27 mouse cellular contexts compared by ENCODE assay signal in the genomic region with DNA sequence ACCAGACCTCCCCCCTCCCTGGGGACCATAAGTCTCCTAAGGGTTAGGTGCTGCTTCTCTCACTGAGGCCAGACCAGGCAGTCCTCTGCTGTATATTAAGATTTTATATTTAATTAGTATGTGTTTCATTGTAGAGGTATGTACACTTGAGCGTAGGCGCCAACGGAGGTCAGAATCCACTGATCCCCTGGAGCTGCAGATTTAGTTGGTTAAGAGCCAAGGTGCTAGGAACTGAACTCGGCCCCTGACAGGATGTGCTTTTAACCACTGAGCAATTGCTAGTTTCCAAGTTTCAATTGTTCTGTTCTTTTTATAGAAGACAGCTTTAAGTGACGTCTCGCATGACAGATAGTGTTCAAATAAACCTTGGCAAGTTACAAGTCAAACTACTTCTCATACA. TPM values are rescaled to one million over a fixed set of nuclear protein-coding genes. Genes with fewer than 3 reads are reported as not detected.
DNase-seq lines count a peak whose midpoint lies in the region; ATAC-seq and TF ChIP-seq lines count a peak whose summit lies in the region.
"Had no signal": no experiment of that assay in that cellular context is flagged by ENCODE, and none has a peak within 500 bp of the region (broad histone marks: within the 10 kb centered on the region; RNA-seq: fewer than 3 reads in every experiment).

No protein-coding gene starts in this region.

- no peaks in the 10 kb centered on the region for H3K79me2 ChIP-seq in heart, adult 2 months (replicated peaks; ENCODE audit: control insufficient read depth, insufficient read depth, low read length)

- H3K9me3 ChIP-seq in forebrain, embryonic 10.5 days, result peaks cover 7% of the 10 kb centered on the region; the same call in 1 of the 2 replicates
- H3K9me3 ChIP-seq in forebrain, embryonic 11.5 days (ENCODE audit: control insufficient read depth, low read length), result no peaks in the 10 kb centered on the region
- H3K9me3 ChIP-seq in heart, embryonic 13.5 days, result 0 out of 2 replicates have a peak, but pooled peaks cover 5% of the 10 kb centered on the region
- H3K9me3 ChIP-seq in intestine, embryonic 16.5 days (ENCODE audit: control insufficient read depth, low read length), result no peaks in the 10 kb centered on the region
- H3K9me3 ChIP-seq in intestine, postnatal 0 days (ENCODE audit: control insufficient read depth), result no peaks in the 10 kb centered on the region
- H3K9me3 ChIP-seq in lung, embryonic 16.5 days (ENCODE audit: control insufficient read depth, low read length), result no peaks in the 10 kb centered on the region
- no peaks in the 10 kb centered on the region for H3K9me3 ChIP-seq in lung, postnatal 0 days (ENCODE audit: low read length)
- H3K9me3 ChIP-seq: hindbrain, embryonic 13.5 days; liver, embryonic 12.5 days had no signal

- TF ChIP-seq POLR2A in heart, adult 2 months (IDR thresholded peaks at IDR 0.05; ENCODE audit: insufficient read depth, low read depth, low read length), result no peak

- 0 out of 2 replicates have a peak overlapping the region, but pooled peaks have one; percentile 40 for H3K27ac ChIP-seq in forebrain, embryonic 10.5 days
- H3K27ac ChIP-seq in forebrain, embryonic 11.5 days (ENCODE audit: low read depth, low read length), result no peak overlapping the region
- peak overlapping the region; percentile 61 for H3K27ac ChIP-seq in heart, embryonic 13.5 days (replicated peaks)
- no peak overlapping the region for H3K27ac ChIP-seq in heart, adult 2 months
- H3K27ac ChIP-seq in intestine, embryonic 16.5 days (ENCODE audit: low read length), result peak overlapping the region; percentile 13; the same call in 1 of the 2 replicates
- no peak overlapping the region for H3K27ac ChIP-seq in intestine, postnatal 0 days (ENCODE audit: low read depth, low read length)
- H3K27ac ChIP-seq in lung, embryonic 16.5 days (ENCODE audit: low read length), result peak overlapping the region; percentile 81
- no peak overlapping the region for H3K27ac ChIP-seq in lung, postnatal 0 days (ENCODE audit: low read length)
- H3K27ac ChIP-seq: liver, embryonic 12.5 days had no signal

- no peak overlapping the region for H3K4me3 ChIP-seq in forebrain, embryonic 10.5 days
- H3K4me3 ChIP-seq in forebrain, embryonic 11.5 days (ENCODE audit: low read depth, low read length), result no peak overlapping the region
- H3K4me3 ChIP-seq in heart, embryonic 13.5 days, result no peak overlapping the region
- no peak overlapping the region for H3K4me3 ChIP-seq in heart, adult 2 months
- no peak overlapping the region for H3K4me3 ChIP-seq in intestine, embryonic 16.5 days (ENCODE audit: low read length)
- no peak overlapping the region for H3K4me3 ChIP-seq in intestine, postnatal 0 days (ENCODE audit: low read depth, low read length)
- H3K4me3 ChIP-seq in lung, embryonic 16.5 days (ENCODE audit: low read length), result no peak overlapping the region
- no peak overlapping the region for H3K4me3 ChIP-seq in lung, postnatal 0 days (ENCODE audit: low read depth, low read length)
- H3K4me3 ChIP-seq: erythroblast, embryonic 14.5 days; hindbrain, embryonic 13.5 days; liver, embryonic 12.5 days had no signal

- ATAC-seq in forebrain, embryonic 11.5 days (replicated peaks; ENCODE audit: low FRiP score), result no peak
- no peak for ATAC-seq in heart, embryonic 13.5 days (ENCODE audit: extremely low read depth, insufficient number of reproducible peaks, low FRiP score, low TSS enrichment)
- no peak for ATAC-seq in intestine, embryonic 16.5 days
- ATAC-seq in intestine, postnatal 0 days, result no peak
- ATAC-seq in lung, embryonic 16.5 days (ENCODE audit: low read depth), result peak; percentile 18; the same call in 1 of the 2 replicates
- no peak; the same call in 1 of the 2 replicates for ATAC-seq in lung, postnatal 0 days
- ATAC-seq: liver, embryonic 12.5 days; liver, postnatal 0 days had no signal

- H3K9ac ChIP-seq in forebrain, embryonic 11.5 days (ENCODE audit: low read length), result no peak overlapping the region
- no peak overlapping the region for H3K9ac ChIP-seq in heart, embryonic 13.5 days
- no peak overlapping the region for H3K9ac ChIP-seq in heart, adult 2 months (ENCODE audit: low read depth, low read length)
- no peak overlapping the region for H3K9ac ChIP-seq in intestine, embryonic 16.5 days (ENCODE audit: low read depth, low read length)
- H3K9ac ChIP-seq in intestine, postnatal 0 days (ENCODE audit: low read depth, low read length), result no peak overlapping the region
- H3K9ac ChIP-seq in lung, embryonic 16.5 days (ENCODE audit: low read length), result no peak overlapping the region
- no peak overlapping the region for H3K9ac ChIP-seq in lung, postnatal 0 days (replicated peaks; ENCODE audit: low read depth)
- H3K9ac ChIP-seq: hindbrain, embryonic 13.5 days; liver, embryonic 12.5 days; liver, postnatal 0 days had no signal

- peaks cover 13% of the 10 kb centered on the region; the same call in 1 of the 2 replicates for H3K36me3 ChIP-seq in forebrain, embryonic 10.5 days (replicated peaks)
- no peaks in the 10 kb centered on the region for H3K36me3 ChIP-seq in forebrain, embryonic 11.5 days (ENCODE audit: control insufficient read depth, insufficient read depth, low read length)
- H3K36me3 ChIP-seq in heart, embryonic 13.5 days, result 0 out of 2 replicates have a peak, but pooled peaks cover 2% of the 10 kb centered on the region
- H3K36me3 ChIP-seq in heart, adult 2 months (ENCODE audit: control insufficient read depth, insufficient read depth, low read length), result no peaks in the 10 kb centered on the region
- no peaks in the 10 kb centered on the region for H3K36me3 ChIP-seq in intestine, embryonic 16.5 days (ENCODE audit: control insufficient read depth, insufficient read depth, low read length)
- no peaks in the 10 kb centered on the region for H3K36me3 ChIP-seq in intestine, postnatal 0 days (ENCODE audit: control insufficient read depth, insufficient read depth)
- no peaks in the 10 kb centered on the region for H3K36me3 ChIP-seq in lung, embryonic 16.5 days (ENCODE audit: control insufficient read depth, insufficient read depth, low read length)
- H3K36me3 ChIP-seq in lung, postnatal 0 days (ENCODE audit: insufficient read depth, low read length), result no peaks in the 10 kb centered on the region
- H3K36me3 ChIP-seq: G1E; liver, embryonic 12.5 days had no signal

- 91% methylated on average over 6 of the region's 6 CpGs for WGBS in forebrain, embryonic 10.5 days
- 89% methylated on average over 6 of the region's 6 CpGs for WGBS in forebrain, embryonic 11.5 days
- 42% methylated on average over 6 of the region's 6 CpGs for WGBS in heart, embryonic 13.5 days
- 30% methylated on average over 6 of the region's 6 CpGs for WGBS in heart, adult 2 months
- WGBS in intestine, embryonic 16.5 days, result 73% methylated on average over 6 of the region's 6 CpGs
- 77% methylated on average over 6 of the region's 6 CpGs for WGBS in intestine, postnatal 0 days
- 33% methylated on average over 6 of the region's 6 CpGs for WGBS in lung, embryonic 16.5 days
- 32% methylated on average over 6 of the region's 6 CpGs for WGBS in lung, postnatal 0 days

- TF ChIP-seq EP300 in heart, adult 2 months (IDR thresholded peaks at IDR 0.05; ENCODE audit: insufficient read depth, low read depth, low read length), result no peak
- no peak for TF ChIP-seq EP300 in lung, postnatal 0 days (IDR thresholded peaks at IDR 0.05)

- DNase-seq in forebrain, embryonic 10.5 days (ENCODE audit: extremely low spot score, low spot score), result no peak
- no peak for DNase-seq in forebrain, embryonic 11.5 days (ENCODE audit: low spot score)
- DNase-seq in heart, adult 2 months, result no peak
- no peak for DNase-seq in lung, postnatal 0 days (ENCODE audit: low spot score)
- DNase-seq: adrenal gland, adult 8-10 months; cerebellum, adult 2 months; cerebellum, postnatal 14 days; gastrocnemius, postnatal 36 days; kidney, adult 2 months; kidney, postnatal 10 days; layer of hippocampus, postnatal 36 days; left cerebral cortex, postnatal 4 days; liver, postnatal 0 days; midbrain, embryonic 14.5 days; right cerebral cortex, adult 18-20 months; spleen, adult 18-20 months; thymus, adult 18-20 months; thymus, postnatal 25 days had no signal

- no peak overlapping the region for H3K4me2 ChIP-seq in forebrain, embryonic 11.5 days (ENCODE audit: low read depth, low read length, severe bottlenecking)
- H3K4me2 ChIP-seq in heart, embryonic 13.5 days, result no peak overlapping the region
- no peak overlapping the region for H3K4me2 ChIP-seq in intestine, embryonic 16.5 days (ENCODE audit: low read depth, low read length)
- no peak overlapping the region for H3K4me2 ChIP-seq in intestine, postnatal 0 days (replicated peaks; ENCODE audit: low read depth)
- no peak overlapping the region for H3K4me2 ChIP-seq in lung, embryonic 16.5 days (ENCODE audit: low read depth, low read length)
- H3K4me2 ChIP-seq in lung, postnatal 0 days (replicated peaks; ENCODE audit: low read depth, low read length), result no peak overlapping the region
- H3K4me2 ChIP-seq: hindbrain, embryonic 13.5 days; liver, embryonic 12.5 days had no signal

- intact Hi-C loops in heart, adult 2 months (cut with DNase I), result loop anchor here (5.0 kb wide), 1 partner anchor 34 kb away; no protein-coding TSS in a partner anchor

- TF ChIP-seq CTCF in heart, adult 2 months (IDR thresholded peaks at IDR 0.05), result no peak
- TF ChIP-seq CTCF in intestine, postnatal 0 days (IDR thresholded peaks at IDR 0.05; ENCODE audit: low read depth), result no peak
- TF ChIP-seq CTCF in lung, postnatal 0 days (IDR thresholded peaks at IDR 0.05), result no peak

- H3K27me3 ChIP-seq in forebrain, embryonic 10.5 days (ENCODE audit: poor library complexity, severe bottlenecking), result no peaks in the 10 kb centered on the region
- no peaks in the 10 kb centered on the region for H3K27me3 ChIP-seq in forebrain, embryonic 11.5 days (ENCODE audit: control insufficient read depth, insufficient read depth, low read length)
- no peaks in the 10 kb centered on the region for H3K27me3 ChIP-seq in heart, embryonic 13.5 days (replicated peaks)
- no peaks in the 10 kb centered on the region for H3K27me3 ChIP-seq in heart, adult 2 months (ENCODE audit: control insufficient read depth, insufficient read depth, low read length)
- no peaks in the 10 kb centered on the region for H3K27me3 ChIP-seq in intestine, embryonic 16.5 days (replicated peaks; ENCODE audit: control insufficient read depth, insufficient read depth, low read length)
- H3K27me3 ChIP-seq in intestine, postnatal 0 days (replicated peaks; ENCODE audit: control insufficient read depth, insufficient read depth, low read length), result no peaks in the 10 kb centered on the region
- no peaks in the 10 kb centered on the region for H3K27me3 ChIP-seq in lung, embryonic 16.5 days (ENCODE audit: control insufficient read depth, insufficient read depth, low read depth, low read length)
- no peaks in the 10 kb centered on the region for H3K27me3 ChIP-seq in lung, postnatal 0 days (replicated peaks; ENCODE audit: insufficient read depth, low read length)
- H3K27me3 ChIP-seq: hindbrain, embryonic 13.5 days; liver, embryonic 12.5 days had no signal

- H3K4me1 ChIP-seq in forebrain, embryonic 10.5 days, result peaks cover 17% of the 10 kb centered on the region
- 0 out of 2 replicates have a peak, but pooled peaks cover 3% of the 10 kb centered on the region for H3K4me1 ChIP-seq in forebrain, embryonic 11.5 days (replicated peaks; ENCODE audit: control insufficient read depth, insufficient read depth, low read length)
- H3K4me1 ChIP-seq in heart, embryonic 13.5 days, result peaks cover 69% of the 10 kb centered on the region
- peaks cover 4% of the 10 kb centered on the region for H3K4me1 ChIP-seq in heart, adult 2 months (ENCODE audit: control insufficient read depth, insufficient read depth, low read length)
- H3K4me1 ChIP-seq in intestine, embryonic 16.5 days (ENCODE audit: control insufficient read depth, insufficient read depth, low read length), result peaks cover 29% of the 10 kb centered on the region
- no peaks in the 10 kb centered on the region for H3K4me1 ChIP-seq in intestine, postnatal 0 days (replicated peaks; ENCODE audit: control insufficient read depth, insufficient read depth, low read length)
- peaks cover 43% of the 10 kb centered on the region for H3K4me1 ChIP-seq in lung, embryonic 16.5 days (replicated peaks; ENCODE audit: control insufficient read depth, insufficient read depth, low read length)
- peaks cover 26% of the 10 kb centered on the region; the same call in 1 of the 2 replicates for H3K4me1 ChIP-seq in lung, postnatal 0 days (ENCODE audit: insufficient read depth, low read depth, low read length)

RNA-seq across cellular contexts. Expression of gene Srgap1, which starts 41.0 kb away (rescaled TPM):
- 6.5 and 6.9 TPM in 2 replicates for polyA plus RNA-seq in forebrain, embryonic 10.5 days (2016; fragmentation: Nextera tagmentation; extraction: Ambion mirVana)
- 11.7 and 12.0 TPM in 2 replicates for polyA plus RNA-seq in forebrain, embryonic 11.5 days (2014; fragmentation: Nextera tagmentation; extraction: Ambion mirVana)
- 8.0 and 8.9 TPM in 2 replicates for polyA plus RNA-seq in heart, embryonic 13.5 days (2015; fragmentation: Nextera tagmentation; extraction: Ambion mirVana)
- 1 to 10 TPM; 1.1 to 2.1 TPM for total RNA-seq in heart, adult 2 months (2021)
- polyA plus RNA-seq in heart, adult 2 months (2012; rRNA removed), result 1.3 and 1.9 TPM in 2 replicates
- polyA plus RNA-seq in intestine, embryonic 16.5 days (2015; fragmentation: Nextera tagmentation; extraction: Ambion mirVana), result 3.7 and 4.7 TPM in 2 replicates
- 2.6 and 3.3 TPM in 2 replicates for polyA plus RNA-seq in intestine, postnatal 0 days (2015; fragmentation: Nextera tagmentation; extraction: Ambion mirVana)
- 8.0 and 8.6 TPM in 2 replicates for polyA plus RNA-seq in lung, embryonic 16.5 days (2015; fragmentation: Nextera tagmentation; extraction: Ambion mirVana)
- polyA plus RNA-seq in lung, postnatal 0 days (2015; fragmentation: Nextera tagmentation; extraction: Ambion mirVana), result 7.4 and 11.8 TPM in 2 replicates
- total RNA-seq: monocyte, adult 5-6 weeks had no signal
- polyA plus RNA-seq: G1E had no signal

Comparison
In these comparisons a context has a peak if more than half of its experiments do, and no peak if none do; other contexts are left out.
1. H3K27ac ChIP-seq: peak in forebrain, embryonic 10.5 days (single experiment), heart, embryonic 13.5 days (single experiment), intestine, embryonic 16.5 days (single experiment) and lung, embryonic 16.5 days (single experiment); none in forebrain, embryonic 11.5 days (single experiment), heart, adult 2 months (single experiment), intestine, postnatal 0 days (single experiment) and lung, postnatal 0 days (single experiment).